Mouse (Mus musculus) liver, postnatal 0 days (tissue): ENCODE data around the gene Dnah9. TPM values are rescaled to one million over a fixed set of nuclear protein-coding genes. Genes with fewer than 3 reads are reported as not detected.

Source experiments
- ATAC-seq: fragments of 200-750 bp; cut with Nextera tagmentation; 2 replicates; pipeline ENCODE4 v1.8.0; 2017; ENCODE audit warnings: mild to moderate bottlenecking, moderate library complexity
- DNase-seq: peaks from one replicate; pipeline ENCODE4 v3.0.0-alpha.2; 2016
- H3K27ac ChIP-seq: fragments of 300-500 bp; sonication (generic); 2 replicates; pipeline ENCODE4 v1.5.1; 2014; ENCODE audit warnings: antibody characterized with exemption, moderate library complexity, mild to moderate bottlenecking, low read depth
- H3K27me3 ChIP-seq: fragments of 300-500 bp; sonication (generic); 2 replicates; pipeline ENCODE4 v1.6.1; 2014; ENCODE audit warnings: low read length, control low read depth, mixed read lengths; ENCODE audit not compliant: insufficient read depth
- H3K36me3 ChIP-seq: fragments of 300-500 bp; sonication (generic); replicated peaks from 2 replicates; pipeline ENCODE4 v1.6.1; 2014; ENCODE audit warnings: mild to moderate bottlenecking, control low read depth, low read length, moderate library complexity, mixed read lengths; ENCODE audit not compliant: insufficient read depth
- H3K4me1 ChIP-seq: fragments of 300-500 bp; sonication (generic); 2 replicates; pipeline ENCODE4 v1.6.1; 2014; ENCODE audit warnings: antibody characterized with exemption, mild to moderate bottlenecking, control low read depth; ENCODE audit not compliant: insufficient read depth
- H3K4me2 ChIP-seq: fragments of 300-500 bp; sonication (generic); 2 replicates; pipeline ENCODE4 v1.6.1; 2014; ENCODE audit warnings: low read depth, mild to moderate bottlenecking, low read length, moderate library complexity, mixed read lengths
- H3K4me3 ChIP-seq: fragments of 300-500 bp; sonication (generic); 2 replicates; pipeline ENCODE4 v1.5.1; 2014; ENCODE audit warnings: low read depth, low read length
- H3K9ac ChIP-seq: fragments of 300-500 bp; sonication (generic); replicated peaks from 2 replicates; pipeline ENCODE4 v1.6.1; 2014; ENCODE audit warnings: mild to moderate bottlenecking, moderate library complexity
- H3K9me3 ChIP-seq: fragments of 300-500 bp; sonication (generic); 2 replicates; pipeline ENCODE4 v1.6.1; 2016; ENCODE audit warnings: mild to moderate bottlenecking, control low read depth, low read length, mixed read lengths
- CTCF ChIP-seq: sonication (generic); IDR thresholded peaks from 2 replicates; pipeline ENCODE4 v1.5.1; 2016; ENCODE audit warnings: antibody characterized with exemption, low read depth
- EP300 ChIP-seq: IDR thresholded peaks from 2 replicates; pipeline ENCODE4 v1.6.1; 2016; ENCODE audit warnings: antibody characterized with exemption, low read depth, mild to moderate bottlenecking
- WGBS: fragments of 180-500 bp; shearing (Covaris S2); extraction: QIAGEN DNeasy Blood & Tissue Kit; methylation state at CpG from one replicate; pipeline ENCODE4 v1.1.7; 2014; ENCODE audit not compliant: insufficient replicate concordance; 5-methylcytosine and 5-hydroxymethylcytosine counted together
- polyA plus RNA-seq: library from polyadenylated mRNA; unstranded; fragments of >200 nt; fragmentation: Nextera tagmentation; extraction: Ambion mirVana; gene quantifications from 2 replicates; pipeline ENCODE4 v1.2.1, GENCODE M21; 2015

The Dnah9 gene
- polyA plus RNA-seq, 1 experiment from 2014 or later, result not detected

DNA sequence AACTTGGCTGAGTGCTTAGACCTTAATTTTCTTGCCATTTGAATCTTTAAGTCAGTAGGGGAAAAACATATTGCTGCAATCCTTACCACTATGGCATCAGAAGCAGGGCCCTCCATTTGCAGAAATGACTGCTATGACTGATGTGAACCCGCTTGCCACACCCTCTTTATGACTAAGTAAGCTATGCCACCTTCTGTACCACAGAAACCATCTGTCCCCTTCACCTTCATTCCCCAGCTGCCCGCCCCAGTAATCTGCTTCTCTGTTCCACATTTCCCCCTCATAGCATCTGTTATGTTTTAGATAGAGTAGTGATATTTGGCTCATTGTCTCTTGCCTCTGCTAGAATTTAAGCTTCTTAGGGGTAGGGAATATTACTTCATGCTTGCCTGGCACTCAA is 237.6 kb downstream of the Dnah9 start:
- 63% methylated on average over 2 of the region's 2 CpGs for WGBS
- no peaks in the 10 kb centered on the region for H3K36me3 ChIP-seq
- no peak overlapping the region for H3K27ac ChIP-seq
- H3K4me3 ChIP-seq, result no peak overlapping the region
- H3K9me3 ChIP-seq, result no peaks in the 10 kb centered on the region
- H3K4me1 ChIP-seq, result no peaks in the 10 kb centered on the region
- ATAC-seq (no peak), DNase-seq (no peak)
- no peak overlapping the region for H3K4me2 ChIP-seq
- no peak for TF ChIP-seq CTCF
- TF ChIP-seq EP300, result no peak
- H3K27me3 ChIP-seq, result no peaks in the 10 kb centered on the region
- H3K9ac ChIP-seq, result no peak overlapping the region

DNA sequence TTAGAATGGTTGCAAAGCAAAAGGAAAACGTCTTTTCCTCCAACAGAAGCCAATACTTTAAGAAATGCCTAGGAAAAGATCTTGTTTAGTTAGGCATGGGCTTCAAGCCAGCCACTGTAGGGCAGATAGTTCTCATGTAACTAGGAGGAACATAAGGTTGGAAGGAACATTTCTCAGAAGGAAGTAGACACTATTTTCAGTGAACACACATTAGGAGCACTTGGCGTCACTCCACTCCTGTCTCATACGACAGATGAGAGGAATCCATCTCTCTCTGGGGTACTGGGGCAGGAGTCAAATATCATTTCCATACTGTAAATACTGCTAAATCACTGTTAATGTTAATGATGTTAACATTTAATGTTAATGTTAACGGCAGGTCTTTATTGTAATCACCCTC is 238.0 kb downstream of the Dnah9 start:
- no peak for DNase-seq
- no peak for ATAC-seq

DNA sequence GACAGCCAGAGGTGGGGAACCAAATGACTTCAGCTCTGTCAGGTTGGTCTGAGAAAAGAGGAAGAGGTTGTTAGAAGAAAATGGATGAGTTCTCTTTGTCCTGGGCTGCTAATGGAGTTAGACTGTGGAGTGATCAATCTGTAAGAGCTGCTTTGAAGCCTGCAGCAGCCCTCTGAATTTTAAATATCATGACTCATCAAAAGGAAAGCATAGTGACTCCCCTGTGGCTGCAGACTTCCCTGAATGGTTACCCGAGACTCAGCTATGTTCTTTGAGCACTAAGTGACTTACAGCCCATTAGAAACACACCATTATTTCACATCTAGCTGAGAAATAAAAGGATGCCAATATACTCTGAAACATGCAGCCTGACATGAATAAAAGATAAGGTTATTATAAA is 240.4 kb downstream of the Dnah9 start:
- Histone ChIP-seq H3K27me3 (no peaks in the 10 kb centered on the region), H3K4me1 (no peaks in the 10 kb centered on the region), H3K27ac (no peak overlapping the region), H3K9ac (no peak overlapping the region), H3K36me3 (no peaks in the 10 kb centered on the region), H3K4me2 (no peak overlapping the region), H3K9me3 (no peaks in the 10 kb centered on the region), H3K4me3 (no peak overlapping the region)
- ATAC-seq (no peak), DNase-seq (no peak)
- WGBS, result 38% methylated on average over 1 of the region's 1 CpGs
- TF ChIP-seq CTCF (no peak), EP300 (no peak)

More for the DNA sequence above, 238.0 kb downstream of the Dnah9 start:
- Histone ChIP-seq H3K4me2 (no peak overlapping the region), H3K9me3 (no peaks in the 10 kb centered on the region), H3K36me3 (no peaks in the 10 kb centered on the region), H3K27ac (no peak overlapping the region), H3K27me3 (no peaks in the 10 kb centered on the region), H3K9ac (no peak overlapping the region), H3K4me3 (no peak overlapping the region), H3K4me1 (no peaks in the 10 kb centered on the region)
- TF ChIP-seq CTCF (no peak), EP300 (no peak)
- WGBS, result 71% methylated on average over 4 of the region's 4 CpGs

DNA sequence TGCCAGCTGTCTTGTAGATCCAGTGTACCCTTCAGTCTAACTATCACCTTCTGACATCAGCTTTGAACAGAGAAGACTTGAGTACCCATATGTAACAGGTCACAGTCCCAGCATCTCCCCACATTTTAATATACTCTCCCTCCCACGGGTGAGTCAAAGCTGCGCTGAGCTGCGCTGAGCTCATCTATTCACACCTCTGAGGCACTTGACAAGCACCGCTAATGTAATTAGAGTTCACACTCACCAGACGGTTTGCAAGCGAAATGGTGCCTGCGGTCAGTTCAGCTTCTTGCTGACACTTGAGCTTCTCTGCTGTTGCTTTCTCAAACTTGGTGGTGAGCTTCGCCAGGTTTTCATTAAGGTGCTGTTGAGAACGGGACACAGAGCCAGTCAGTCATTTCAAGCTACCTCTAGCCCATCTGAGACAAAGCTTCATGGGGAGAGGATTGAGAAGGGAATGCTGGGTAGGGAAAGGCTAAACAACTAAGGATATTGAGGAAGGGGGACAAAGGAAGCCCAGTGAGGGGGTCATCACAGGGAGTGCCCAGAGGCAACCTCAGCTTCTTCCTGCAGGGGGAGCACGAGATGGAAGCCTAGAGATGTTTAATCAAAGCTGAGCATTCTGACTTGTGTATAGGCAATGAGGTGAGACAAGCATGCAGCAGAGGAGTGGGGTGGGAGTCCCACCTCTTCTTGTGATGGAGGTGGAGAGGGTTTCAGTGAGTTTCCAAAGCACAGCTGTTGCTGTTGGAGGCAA is 249.7 kb downstream of the Dnah9 start:
- Histone ChIP-seq H3K9me3 (no peaks in the 10 kb centered on the region), H3K36me3 (no peaks in the 10 kb centered on the region), H3K9ac (no peak overlapping the region), H3K27me3 (no peaks in the 10 kb centered on the region), H3K27ac (no peak overlapping the region), H3K4me3 (no peak overlapping the region), H3K4me1 (no peaks in the 10 kb centered on the region), H3K4me2 (no peak overlapping the region)
- no peak for DNase-seq
- WGBS, result 56% methylated on average over 10 of the region's 10 CpGs
- ATAC-seq, result no peak
- TF ChIP-seq CTCF (peak; percentile 13; the same call in 1 of the 2 replicates), EP300 (no peak)

DNA sequence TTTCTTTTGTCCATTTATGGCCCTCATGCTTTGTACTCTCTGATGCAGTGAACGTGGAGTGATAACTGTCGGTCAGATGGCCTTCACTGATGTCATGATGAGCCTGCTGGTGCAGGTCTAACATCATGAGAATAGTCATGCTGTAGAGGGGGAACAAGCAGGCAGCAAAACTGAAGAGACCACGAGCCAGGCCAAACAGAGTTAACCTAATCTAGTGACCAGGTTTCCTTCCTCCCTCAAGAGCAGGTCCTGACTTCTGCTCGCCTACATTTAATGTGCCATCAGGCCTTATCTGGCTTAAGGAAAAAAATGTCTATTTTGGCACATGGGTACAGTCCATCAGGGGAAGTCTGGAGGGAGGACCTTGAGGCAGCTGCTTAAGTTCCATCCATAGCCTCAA is 259.2 kb downstream of the Dnah9 start:
- 36% methylated on average over 4 of the region's 4 CpGs for WGBS
- ATAC-seq, result no peak
- DNase-seq, result no peak
- Histone ChIP-seq H3K4me2 (no peak overlapping the region), H3K9ac (no peak overlapping the region), H3K9me3 (no peaks in the 10 kb centered on the region), H3K27me3 (no peaks in the 10 kb centered on the region), H3K36me3 (no peaks in the 10 kb centered on the region), H3K4me1 (no peaks in the 10 kb centered on the region), H3K4me3 (no peak overlapping the region), H3K27ac (no peak overlapping the region)
- TF ChIP-seq CTCF (no peak), EP300 (no peak)

DNA sequence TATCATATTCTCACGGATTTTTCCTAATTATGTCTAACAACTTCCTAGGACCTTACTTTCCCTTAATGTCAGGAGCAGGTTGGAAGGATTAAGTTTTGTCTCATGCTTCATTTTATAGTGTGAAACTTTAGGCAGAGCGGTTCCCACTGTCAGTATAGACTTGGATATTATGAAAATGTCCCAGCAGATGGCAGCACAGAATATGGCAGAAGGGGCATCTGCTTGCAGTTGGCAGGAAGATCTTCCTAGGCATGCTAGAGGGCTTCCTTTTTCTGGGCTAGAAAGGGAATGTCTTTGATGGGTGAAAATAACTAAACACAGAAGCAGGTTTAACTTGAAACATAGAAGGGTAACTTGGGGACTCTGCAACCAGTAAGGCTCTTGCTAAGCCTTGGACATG is 262.9 kb downstream of the Dnah9 start:
- Histone ChIP-seq H3K4me1 (no peaks in the 10 kb centered on the region), H3K9me3 (no peaks in the 10 kb centered on the region), H3K36me3 (no peaks in the 10 kb centered on the region), H3K4me3 (no peak overlapping the region), H3K27ac (no peak overlapping the region), H3K4me2 (no peak overlapping the region), H3K9ac (no peak overlapping the region), H3K27me3 (no peaks in the 10 kb centered on the region)
- WGBS, result 62% methylated on average over 2 of the region's 2 CpGs
- ATAC-seq, result no peak
- TF ChIP-seq EP300 (no peak), CTCF (peak; percentile 22; the same call in 1 of the 2 replicates)
- DNase-seq, result no peak

DNA sequence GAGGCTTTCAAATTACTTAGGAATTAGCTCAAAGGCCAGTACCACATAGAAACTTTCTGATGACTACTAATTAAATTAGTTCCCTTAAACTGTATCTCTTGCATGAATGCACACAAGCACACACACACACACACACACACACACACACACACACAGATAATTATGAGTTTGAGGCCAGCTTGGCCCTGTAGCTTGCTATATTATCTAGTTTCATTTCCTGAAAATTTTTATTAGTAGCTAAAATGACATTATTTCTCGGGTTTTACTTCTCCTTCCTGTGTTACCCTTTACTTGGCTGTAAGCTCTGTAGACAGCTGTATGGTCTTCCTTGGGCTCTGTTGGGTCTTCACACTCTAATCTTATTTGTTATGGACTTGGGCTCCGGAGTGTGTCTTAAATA is 264.4 kb downstream of the Dnah9 start:
- H3K4me2 ChIP-seq, result no peak overlapping the region
- no peaks in the 10 kb centered on the region for H3K9me3 ChIP-seq
- H3K4me3 ChIP-seq, result no peak overlapping the region
- no peaks in the 10 kb centered on the region for H3K36me3 ChIP-seq
- WGBS, result 54% methylated on average over 2 of the region's 2 CpGs
- no peak for ATAC-seq
- no peak for DNase-seq
- no peaks in the 10 kb centered on the region for H3K4me1 ChIP-seq
- no peak overlapping the region for H3K9ac ChIP-seq
- TF ChIP-seq EP300 (no peak), CTCF (no peak)
- H3K27me3 ChIP-seq, result no peaks in the 10 kb centered on the region
- H3K27ac ChIP-seq, result no peak overlapping the region
